Mouse (Mus musculus) lung, postnatal 25 days (tissue): ENCODE results near the gene Exoc4.

Experiments used
- DNase-seq: peaks from one replicate; pipeline ENCODE4 v3.0.0; 2022; ENCODE audit warnings: low spot score

Exoc4 gene

DNA sequence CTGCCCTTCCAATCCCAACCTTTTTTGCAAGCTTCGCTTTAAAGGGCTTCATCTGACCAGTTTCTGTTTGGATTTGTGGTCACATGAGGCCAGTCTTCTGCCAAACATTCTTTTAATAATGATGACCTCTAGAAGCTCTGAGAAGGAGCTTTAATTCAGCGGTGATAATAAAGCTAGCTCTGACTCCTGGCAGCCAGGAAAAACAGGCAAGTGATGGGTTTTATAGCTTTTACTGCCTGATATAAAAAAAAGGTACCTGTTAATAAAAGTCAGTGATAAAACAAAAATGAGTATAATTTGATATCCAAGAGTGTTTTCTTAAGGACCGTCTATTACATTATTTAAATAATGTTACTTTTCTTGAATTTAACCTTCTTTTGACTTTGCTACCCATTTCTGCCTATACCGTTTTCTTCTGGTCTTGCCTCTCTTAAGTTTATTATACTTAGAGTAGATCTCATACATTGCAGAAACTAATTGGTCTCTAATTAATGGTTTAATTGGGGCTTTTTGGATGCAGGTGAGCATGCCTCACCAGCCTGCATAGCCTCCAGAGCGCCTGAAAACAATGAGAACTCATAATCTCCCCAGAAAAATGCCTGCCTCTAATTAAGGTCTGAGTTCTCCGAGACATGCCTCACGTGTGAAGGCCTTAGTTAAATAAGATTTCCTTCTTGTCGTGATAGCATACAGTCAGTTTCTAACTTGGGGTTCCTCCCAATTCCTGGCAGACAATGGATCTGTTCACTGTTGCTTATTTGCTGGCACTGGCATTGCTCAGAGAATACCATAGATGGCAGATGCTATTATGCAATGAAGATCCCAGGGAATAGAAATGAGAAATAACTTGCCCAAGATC is 681.4 kb downstream of the Exoc4 start:
- no peak for DNase-seq

- DNase-seq = no peak
These were observed 689.0 kb downstream of the Exoc4 start for GRCm38 (mm10) chr6:33937906-33938305.

DNA sequence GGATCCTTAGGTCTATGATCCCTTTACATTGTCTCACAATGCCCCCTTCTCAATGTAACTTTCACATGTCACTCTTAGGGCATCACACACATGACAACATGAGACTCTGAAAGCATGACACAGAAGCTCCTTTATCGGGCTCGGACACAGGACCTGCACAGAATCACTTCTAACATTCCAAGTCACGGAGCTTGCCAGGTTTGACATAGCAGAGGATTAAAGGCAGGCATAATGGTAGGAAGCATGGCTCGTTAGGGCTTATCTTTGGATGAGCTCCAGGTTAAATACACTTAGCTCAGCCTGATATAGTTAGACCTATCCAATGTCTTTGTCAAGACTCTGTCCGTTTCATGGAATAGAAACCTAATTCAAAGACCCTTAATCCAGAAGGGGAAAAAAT is 690.3 kb downstream of the Exoc4 start:
- no peak for DNase-seq

GRCm38 (mm10) chr6:33946911-33947489 is 698.1 kb downstream of the Exoc4 start:
- no peak for DNase-seq

DNA sequence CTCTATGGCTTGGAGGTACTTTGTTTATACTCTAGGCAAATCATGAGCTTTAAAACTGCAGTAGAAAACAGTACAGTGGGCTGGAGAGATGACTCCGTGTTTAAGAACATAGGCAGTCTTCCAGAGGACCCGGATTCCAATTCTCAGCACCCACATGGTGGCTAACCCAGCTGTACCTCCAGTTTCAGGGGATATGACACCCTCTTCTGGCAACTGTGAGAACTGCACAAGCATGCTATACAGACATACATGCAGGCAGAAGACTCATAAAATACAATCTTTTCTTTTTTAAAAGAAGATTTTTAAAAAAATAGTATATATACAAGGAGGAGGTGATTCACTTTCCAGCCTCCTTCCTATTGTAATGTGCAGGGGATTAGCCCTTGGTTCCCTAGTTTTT is 701.2 kb downstream of the Exoc4 start:
- DNase-seq = no peak

DNA sequence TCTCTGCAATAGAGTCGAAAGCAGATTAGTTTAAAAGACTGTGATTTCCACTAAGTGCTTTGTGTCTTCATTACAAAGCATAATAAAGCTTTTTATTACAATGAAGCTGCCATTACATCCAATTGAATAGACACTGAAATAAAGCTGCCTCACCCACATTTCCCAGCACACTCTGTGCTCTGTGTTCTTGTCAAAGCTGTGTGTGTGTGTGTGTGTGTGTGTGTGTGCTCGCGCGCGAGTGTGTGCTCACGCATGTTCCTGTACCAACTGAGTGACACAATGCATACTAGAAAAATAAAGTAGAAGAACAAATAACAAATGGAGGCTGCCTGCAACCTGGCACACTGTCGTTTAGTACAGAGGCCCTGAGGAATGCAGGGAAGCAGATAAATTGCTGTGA is 706.6 kb downstream of the Exoc4 start:
- no peak for DNase-seq

GRCm38 (mm10) chr6:33958281-33958680 is 709.4 kb downstream of the Exoc4 start:
- DNase-seq = no peak

- DNase-seq = no peak
These were observed 711.9 kb downstream of the Exoc4 start for GRCm38 (mm10) chr6:33960766-33961165.

DNA sequence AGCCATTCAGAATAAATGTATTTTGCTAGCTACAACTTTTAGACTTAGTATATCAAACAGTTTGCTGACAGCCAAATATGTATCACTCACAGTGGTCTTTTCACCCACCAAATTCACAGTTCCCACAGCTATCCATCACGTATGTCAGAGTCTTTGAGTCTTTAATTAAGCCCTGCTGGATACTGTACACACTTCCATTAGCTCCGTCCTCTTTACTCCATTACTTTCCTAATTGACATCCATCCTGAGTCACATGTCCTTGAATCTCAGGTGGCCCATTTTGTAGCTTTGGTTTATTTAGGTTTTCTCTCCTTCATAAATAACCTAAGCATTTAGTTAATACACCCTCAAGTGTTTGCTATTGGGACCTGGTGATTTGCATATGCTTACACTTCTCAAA is 714.2 kb downstream of the Exoc4 start:
- no peak for DNase-seq

- DNase-seq = no peak
These were observed 716.7 kb downstream of the Exoc4 start for GRCm38 (mm10) chr6:33965571-33965970.

GRCm38 (mm10) chr6:33968746-33969145 is 719.9 kb downstream of the Exoc4 start:
- DNase-seq = no peak

- DNase-seq = no peak
These were observed 723.9 kb downstream of the Exoc4 start for GRCm38 (mm10) chr6:33972801-33973200.

GRCm38 (mm10) chr6:33976576-33976975 is 727.7 kb downstream of the Exoc4 start:
- DNase-seq = no peak

DNA sequence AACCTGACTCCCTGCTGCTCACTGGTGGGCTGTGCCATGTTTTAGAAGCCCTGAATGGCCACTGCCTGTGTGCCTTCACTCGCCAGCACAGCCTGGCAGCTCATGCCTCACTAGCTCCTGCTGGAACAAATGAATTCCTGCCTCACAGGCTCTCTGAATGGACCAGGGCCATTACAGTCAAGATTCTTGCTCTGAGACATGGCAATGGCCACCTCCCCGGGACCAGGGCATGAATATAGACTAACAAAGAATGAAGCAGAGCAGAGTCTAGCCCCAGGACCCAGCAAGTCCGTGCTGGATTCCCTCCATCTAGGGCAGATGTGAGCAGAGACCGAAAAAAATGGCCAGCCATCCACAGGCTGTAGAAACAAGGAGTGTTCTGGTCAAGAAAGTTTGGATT is 728.6 kb downstream of the Exoc4 start:
- no peak for DNase-seq

- no peak for DNase-seq
These were observed 729.0 kb downstream of the Exoc4 start for GRCm38 (mm10) chr6:33977880-33978279.

GRCm38 (mm10) chr6:33982709-33983108 is 733.8 kb downstream of the Exoc4 start:
- DNase-seq = no peak

DNA sequence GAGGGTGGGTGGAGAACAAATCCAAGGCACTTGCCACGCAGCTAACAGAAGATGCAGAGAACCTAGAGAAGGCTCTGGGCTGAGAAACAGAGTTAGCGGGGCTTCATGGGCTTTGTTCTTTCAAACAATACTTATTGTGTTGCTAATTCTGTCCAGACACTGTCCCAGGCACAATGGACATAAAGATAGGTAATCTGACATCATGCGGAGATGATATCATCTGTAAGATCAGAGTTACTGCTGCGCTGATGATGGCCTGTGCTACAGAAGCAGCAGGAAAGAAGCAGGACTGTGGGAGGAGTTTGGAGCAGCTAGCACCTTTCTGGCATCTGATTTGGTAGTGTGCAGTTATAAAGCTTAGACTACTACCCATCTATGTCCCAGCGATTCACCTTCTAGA is 738.2 kb downstream of the Exoc4 start:
- no peak for DNase-seq

DNA sequence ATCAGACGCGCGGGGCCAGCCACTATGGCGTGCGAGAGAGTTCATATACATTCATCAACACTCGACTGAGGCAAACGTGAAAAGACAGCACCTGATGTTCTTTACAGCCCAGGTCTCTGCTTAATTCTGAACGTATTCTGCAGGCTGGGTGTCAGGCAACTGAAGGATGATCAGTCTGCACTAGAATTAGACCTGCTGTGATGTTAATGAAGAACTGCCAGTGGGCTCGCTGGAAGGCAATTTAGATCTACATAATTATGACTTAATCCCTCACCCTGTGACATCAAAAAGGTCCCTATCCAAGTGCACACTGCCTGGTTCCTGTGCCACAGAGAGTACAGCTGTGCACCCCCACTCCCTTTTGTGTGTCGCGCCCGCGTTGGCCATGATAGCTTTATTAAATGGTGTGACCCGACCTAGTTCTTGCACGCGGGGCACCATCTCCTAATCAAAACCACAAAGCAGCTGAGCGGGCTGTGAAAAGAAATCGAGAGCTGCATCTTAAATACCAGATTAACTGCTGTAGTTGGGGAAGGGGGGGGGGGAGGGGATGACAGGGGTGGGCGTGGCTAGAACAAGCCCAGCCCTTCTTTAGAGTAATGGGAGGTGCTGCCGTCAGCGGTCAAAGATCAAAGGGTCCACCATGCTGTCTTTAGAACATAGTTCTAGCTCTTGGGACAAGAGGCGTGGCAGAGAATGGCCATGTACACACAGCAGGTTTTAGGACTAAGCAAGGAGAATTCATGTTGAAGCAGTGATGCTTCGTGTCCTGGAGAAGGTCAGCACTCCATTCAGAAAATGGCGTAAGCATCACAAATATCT is 743.5 kb downstream of the Exoc4 start:
- no peak for DNase-seq

DNA sequence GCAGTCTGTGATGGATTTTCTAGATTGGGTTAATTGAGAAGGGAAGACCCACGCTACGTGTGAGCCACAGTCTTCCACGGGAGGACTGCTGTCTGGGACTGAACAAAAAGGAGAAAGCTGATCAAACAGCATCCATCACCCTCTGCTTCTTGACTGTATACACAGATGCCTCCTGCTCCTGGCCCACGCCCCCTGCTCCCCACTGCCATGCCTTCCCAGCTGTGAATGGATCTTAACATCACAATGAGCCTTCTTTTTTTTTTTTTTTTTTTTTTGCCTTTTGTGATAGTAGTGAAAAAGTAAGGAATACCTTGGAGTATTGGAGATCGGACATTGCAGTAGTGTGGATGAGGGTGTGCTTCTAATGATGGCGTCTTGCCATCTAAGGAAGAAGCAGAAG is 745.0 kb downstream of the Exoc4 start:
- DNase-seq = no peak

- DNase-seq = no peak
These were observed 749.7 kb downstream of the Exoc4 start for GRCm38 (mm10) chr6:33998590-33998989.

DNA sequence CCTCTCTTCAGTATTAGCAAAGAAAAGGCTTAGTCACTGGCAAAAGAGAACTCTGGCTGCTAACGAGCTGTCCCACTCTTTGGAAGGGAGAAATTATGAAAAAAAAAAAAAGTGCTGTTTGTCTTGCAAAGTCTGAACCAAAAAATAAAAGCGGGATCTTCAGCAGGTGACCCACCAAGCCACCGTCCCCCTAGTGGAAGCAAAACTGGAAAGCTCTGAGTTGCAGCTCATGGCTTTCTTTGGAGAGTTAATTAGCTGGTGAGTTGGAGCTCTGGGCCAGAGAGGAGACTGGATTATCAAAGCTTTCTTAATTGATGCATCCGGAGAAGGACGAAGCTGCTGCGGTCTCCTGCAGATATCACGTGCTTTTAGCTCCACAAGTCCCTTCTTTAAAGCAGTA is 750.6 kb downstream of the Exoc4 start:
- DNase-seq = no peak

GRCm38 (mm10) chr6:34000644-34001043 is 751.8 kb downstream of the Exoc4 start:
- no peak for DNase-seq

DNA sequence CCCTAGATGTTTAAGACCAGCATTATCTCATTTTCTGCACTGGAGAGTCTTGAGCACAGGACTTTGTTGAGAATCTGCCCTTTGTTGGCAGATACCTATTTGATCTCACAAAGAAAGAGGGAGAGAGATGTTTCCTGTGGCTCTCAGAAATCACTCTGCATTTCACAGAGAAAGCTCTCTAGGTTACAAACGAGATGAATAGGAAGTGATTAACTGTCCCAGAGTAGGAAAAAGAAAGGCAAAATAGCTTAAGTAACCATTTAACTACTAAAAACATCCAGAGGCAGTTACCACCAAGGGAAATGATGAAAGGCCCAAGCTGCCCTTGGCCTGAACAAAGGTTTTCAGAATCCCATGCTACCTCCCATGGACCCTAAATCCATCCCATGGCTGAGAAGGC is 754.1 kb downstream of the Exoc4 start:
- no peak for DNase-seq
